In the genomic region with DNA sequence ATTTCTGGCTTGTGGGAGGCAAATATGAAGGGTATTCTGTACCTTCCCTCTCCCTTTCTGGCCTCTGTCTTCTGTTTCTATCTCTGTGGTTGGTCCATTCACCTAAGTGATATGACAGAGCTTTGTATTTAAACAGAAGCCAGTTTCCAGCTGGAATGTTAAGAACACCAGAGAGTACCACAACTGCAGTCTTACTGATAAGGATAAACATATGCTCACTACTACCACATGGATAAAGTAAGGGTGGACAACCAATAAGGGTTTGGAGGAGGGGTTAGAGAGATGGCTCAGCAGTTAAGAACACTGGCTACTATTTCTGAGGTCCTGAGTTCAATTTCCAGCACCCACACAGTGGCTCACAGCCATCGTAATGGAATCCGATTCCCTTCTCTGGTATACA, we compare ENCODE assay signal across 28 mouse cellular contexts.
DNase-seq lines count a peak whose midpoint lies in the region; ATAC-seq and TF ChIP-seq lines count a peak whose summit lies in the region.
"Had no signal": no experiment of that assay in that cellular context is flagged by ENCODE, and none has a peak within 500 bp of the region (broad histone marks: within the 10 kb centered on the region; RNA-seq: fewer than 3 reads in every experiment).

No protein-coding gene starts in this region.

- TF ChIP-seq CTCF in liver, embryonic 14.5 days (IDR thresholded peaks at IDR 0.05; ENCODE audit: low read depth), result no peak

- H3K27ac ChIP-seq in liver, embryonic 14.5 days, result peak overlapping the region; percentile 86
- no peak overlapping the region for H3K27ac ChIP-seq in forebrain, embryonic 16.5 days (ENCODE audit: low read length)
- H3K27ac ChIP-seq in limb, embryonic 10.5 days, result no peak overlapping the region
- H3K27ac ChIP-seq: embryonic facial prominence, embryonic 12.5 days; hindbrain, embryonic 13.5 days; neural tube, embryonic 12.5 days had no signal

- DNase-seq in c-Kit-positive CD71-positive TER-119-negative erythroid progenitor cells, embryonic 14.5 days (ENCODE audit: low read depth), result peak; percentile 53
- DNase-seq in liver, embryonic 14.5 days (ENCODE audit: low read depth in 3 of 3, low spot score in 3 of 3), result peak; percentile 65 to 77 (median 72)
- DNase-seq in neural tube, embryonic 10.5 days (ENCODE audit: extremely low spot score, low spot score), result no peak
- DNase-seq in limb, embryonic 10.5 days (ENCODE audit: low spot score), result no peak
- DNase-seq: adrenal gland, adult 2 months; adrenal gland, postnatal 36 days; B cell, adult 2 months; cerebellum, adult 11 months; cerebellum, adult 9-11 months; embryo, embryonic 11 days; forebrain, postnatal 0 days; heart, postnatal 4 days; kidney, adult 9 months; kidney, postnatal 10 days; layer of hippocampus, adult 9-11 months; lung, embryonic 14.5 days; lung, postnatal 14 days; thymus, postnatal 25 days had no signal

- H3K27me3 ChIP-seq in liver, embryonic 14.5 days (ENCODE audit: control insufficient read depth, insufficient read depth, low read length), result peaks cover 3% of the 10 kb centered on the region; the same call in 1 of the 2 replicates
- H3K27me3 ChIP-seq in forebrain, embryonic 16.5 days (replicated peaks; ENCODE audit: control insufficient read depth, insufficient read depth, low read length), result no peaks in the 10 kb centered on the region
- H3K27me3 ChIP-seq in limb, embryonic 10.5 days (ENCODE audit: low read depth, poor library complexity, severe bottlenecking), result no peaks in the 10 kb centered on the region
- H3K27me3 ChIP-seq: embryonic facial prominence, embryonic 12.5 days; hindbrain, embryonic 13.5 days; neural tube, embryonic 12.5 days had no signal

- H3K36me3 ChIP-seq in liver, embryonic 14.5 days (replicated peaks; ENCODE audit: control insufficient read depth, insufficient read depth, low read depth), result no peaks in the 10 kb centered on the region
- no peaks in the 10 kb centered on the region for H3K36me3 ChIP-seq in forebrain, embryonic 16.5 days (ENCODE audit: control insufficient read depth, insufficient read depth)
- no peaks in the 10 kb centered on the region for H3K36me3 ChIP-seq in limb, embryonic 10.5 days
- H3K36me3 ChIP-seq: embryonic facial prominence, embryonic 12.5 days; hindbrain, embryonic 13.5 days; neural tube, embryonic 12.5 days had no signal

- H3K9me3 ChIP-seq in liver, embryonic 14.5 days (ENCODE audit: control insufficient read depth, low read length), result no peaks in the 10 kb centered on the region
- no peaks in the 10 kb centered on the region for H3K9me3 ChIP-seq in forebrain, embryonic 16.5 days (ENCODE audit: control insufficient read depth, low read length)
- H3K9me3 ChIP-seq in limb, embryonic 10.5 days (replicated peaks), result no peaks in the 10 kb centered on the region
- H3K9me3 ChIP-seq: embryonic facial prominence, embryonic 12.5 days; hindbrain, embryonic 13.5 days; neural tube, embryonic 12.5 days had no signal

- H3K4me3 ChIP-seq in liver, embryonic 14.5 days (ENCODE audit: insufficient read depth in 1 of 2, low read depth in 2 of 2, low read length in 2 of 2), result no peak overlapping the region
- no peak overlapping the region for H3K4me3 ChIP-seq in forebrain, embryonic 16.5 days (replicated peaks; ENCODE audit: low read length)
- no peak overlapping the region for H3K4me3 ChIP-seq in limb, embryonic 10.5 days
- H3K4me3 ChIP-seq: embryonic facial prominence, embryonic 12.5 days; hindbrain, embryonic 13.5 days; neural tube, embryonic 12.5 days had no signal

- peak; percentile 90 for ATAC-seq in erythroid progenitor cell, adult 5-6 weeks (replicated peaks; ENCODE audit: low FRiP score, poor library complexity, severe bottlenecking)
- ATAC-seq in liver, embryonic 14.5 days (ENCODE audit: insufficient read depth), result peak; percentile 99
- peak; percentile 77 for ATAC-seq in megakaryocyte-erythroid progenitor cell, adult 5-6 weeks (replicated peaks; ENCODE audit: low FRiP score, low TSS enrichment, poor library complexity, severe bottlenecking)
- ATAC-seq in forebrain, embryonic 16.5 days, result no peak
- ATAC-seq: activated CD4-positive, CD25-positive, alpha-beta regulatory T cell, adult 4 months; forebrain, postnatal 0 days; intestine, embryonic 16.5 days; midbrain, embryonic 16.5 days had no signal

- peaks cover 21 to 42% of the 10 kb centered on the region in 2 experiments for H3K4me1 ChIP-seq in liver, embryonic 14.5 days (replicated peaks; ENCODE audit: control insufficient read depth in 2 of 2, insufficient read depth in 2 of 2, low read length in 1 of 2)
- no peaks in the 10 kb centered on the region; the same call in 1 of the 2 replicates for H3K4me1 ChIP-seq in forebrain, embryonic 16.5 days (replicated peaks; ENCODE audit: control insufficient read depth, insufficient read depth, low read length)
- H3K4me1 ChIP-seq in limb, embryonic 10.5 days, result no peaks in the 10 kb centered on the region
- H3K4me1 ChIP-seq: embryonic facial prominence, embryonic 12.5 days; hindbrain, embryonic 13.5 days; neural tube, embryonic 12.5 days had no signal

- WGBS in liver, embryonic 14.5 days (ENCODE audit: insufficient replicate concordance), result 68% methylated on average over 2 of the region's 2 CpGs
- 96% methylated on average over 2 of the region's 2 CpGs for WGBS in forebrain, embryonic 16.5 days
- WGBS in limb, embryonic 10.5 days, result 90% methylated on average over 2 of the region's 2 CpGs

- TF ChIP-seq EP300 in liver, embryonic 14.5 days (IDR thresholded peaks at IDR 0.05; ENCODE audit: low read depth), result peak; percentile 88

- H3K9ac ChIP-seq in liver, embryonic 14.5 days (replicated peaks), result peak overlapping the region; percentile 43
- no peak overlapping the region for H3K9ac ChIP-seq in forebrain, embryonic 16.5 days (replicated peaks; ENCODE audit: low read depth, low read length)
- H3K9ac ChIP-seq: embryonic facial prominence, embryonic 12.5 days; forebrain, postnatal 0 days; hindbrain, embryonic 13.5 days; lung, embryonic 14.5 days; neural tube, embryonic 12.5 days had no signal

- H3K4me2 ChIP-seq in liver, embryonic 14.5 days (ENCODE audit: low read depth), result peak overlapping the region; percentile 56
- no peak overlapping the region for H3K4me2 ChIP-seq in forebrain, embryonic 16.5 days (ENCODE audit: low read length)
- H3K4me2 ChIP-seq: embryonic facial prominence, embryonic 12.5 days; hindbrain, embryonic 13.5 days; lung, embryonic 14.5 days; midbrain, embryonic 11.5 days; neural tube, embryonic 12.5 days had no signal

Comparison
In these comparisons a context has a peak if more than half of its experiments do, and no peak if none do; other contexts are left out.
1. DNase-seq: peak in c-Kit-positive CD71-positive TER-119-negative erythroid progenitor cells, embryonic 14.5 days (single experiment) and liver, embryonic 14.5 days (3 of 3); none in neural tube, embryonic 10.5 days (single experiment) and limb, embryonic 10.5 days (single experiment).